Mouse (Mus musculus) ES-E14 (cell line): ENCODE data around the gene Cnp.

ENCODE experiments used
- MAFK ChIP-seq: IDR thresholded peaks from 2 replicates; pipeline ENCODE4 v1.6.1; 2014; ENCODE audit warnings: mild to moderate bottlenecking, low read depth, low read length, inconsistent platforms; ENCODE audit not compliant: insufficient read depth
- ZC3H11A ChIP-seq: IDR thresholded peaks from 2 replicates; pipeline ENCODE4 v1.6.1; 2012; ENCODE audit warnings: low read depth, mild to moderate bottlenecking, inconsistent platforms, low read length, borderline replicate concordance
- ZNF384 ChIP-seq: IDR thresholded peaks from 2 replicates; pipeline ENCODE4 v1.6.1; 2012; ENCODE audit warnings: low read depth, low read length, inconsistent platforms

- TF ChIP-seq ZNF384, result no peak
- no peak for TF ChIP-seq ZC3H11A
- no peak for TF ChIP-seq MAFK
These were observed 51.3 kb downstream of the Cnp start for GRCm38 (mm10) chr11:100625754-100626700.
